Mouse (Mus musculus) gonadal fat pad, adult 2 months (tissue): ENCODE data around the gene Myo7a. TPM values are rescaled to one million over a fixed set of nuclear protein-coding genes. Genes with fewer than 3 reads are reported as not detected.

Experiments
- DNase-seq: peaks from one replicate; pipeline ENCODE4 v3.0.0-alpha.2; 2012; ENCODE audit warnings: low read depth
- polyA plus RNA-seq: library from polyadenylated mRNA; depleted of rRNA; stranded (reverse); fragments of >200 nt; gene quantifications from 2 replicates; pipeline ENCODE4 v1.2.3, GENCODE M21; 2012; rRNA removed

The Myo7a gene
- polyA plus RNA-seq, 1 experiment: 13.4 TPM

- no peak for DNase-seq
Measured at GRCm38 (mm10) chr7:98103002-98103941, 16.1 kb downstream of the Myo7a start.

DNA sequence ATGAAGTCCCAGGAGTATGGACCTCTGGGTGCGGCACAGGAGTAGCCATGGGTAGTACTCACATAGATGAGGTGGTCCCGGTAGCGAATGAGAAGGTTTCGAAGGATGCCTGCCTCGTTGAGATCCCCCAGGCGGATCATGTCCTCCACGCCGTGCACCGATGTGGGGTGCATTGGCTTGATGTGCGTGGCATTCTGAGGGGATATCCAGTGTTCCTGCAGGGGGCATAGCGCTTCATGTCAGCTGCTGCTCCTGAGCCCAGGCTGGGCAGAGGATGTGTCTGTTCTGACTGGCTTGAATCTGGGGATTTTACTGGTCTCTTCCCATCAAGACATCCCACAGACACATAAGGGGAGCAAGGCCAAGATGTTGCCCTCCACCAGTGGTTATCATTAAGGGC lies 16.8 kb downstream of the Myo7a start:
- no peak for DNase-seq

DNA sequence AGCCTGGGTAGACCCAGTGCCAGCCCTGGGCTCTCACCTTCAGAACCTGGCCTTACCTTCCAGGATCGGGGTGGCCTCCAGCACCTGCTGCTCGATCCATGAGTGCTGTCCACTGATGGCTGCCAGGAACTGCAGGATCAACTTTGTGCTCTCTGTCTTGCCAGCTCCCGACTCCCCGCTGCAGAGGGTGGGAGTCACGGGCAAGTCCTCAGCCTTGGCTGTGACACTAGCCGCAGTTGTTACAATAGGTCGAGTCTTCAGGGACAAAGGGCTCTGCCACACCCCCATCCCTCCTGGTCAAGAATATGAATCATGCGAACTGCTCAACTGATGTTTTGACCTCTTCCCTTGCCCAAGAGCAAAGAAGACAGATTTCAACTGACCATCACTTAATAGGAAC lies 21.8 kb downstream of the Myo7a start:
- no peak for DNase-seq

DNA sequence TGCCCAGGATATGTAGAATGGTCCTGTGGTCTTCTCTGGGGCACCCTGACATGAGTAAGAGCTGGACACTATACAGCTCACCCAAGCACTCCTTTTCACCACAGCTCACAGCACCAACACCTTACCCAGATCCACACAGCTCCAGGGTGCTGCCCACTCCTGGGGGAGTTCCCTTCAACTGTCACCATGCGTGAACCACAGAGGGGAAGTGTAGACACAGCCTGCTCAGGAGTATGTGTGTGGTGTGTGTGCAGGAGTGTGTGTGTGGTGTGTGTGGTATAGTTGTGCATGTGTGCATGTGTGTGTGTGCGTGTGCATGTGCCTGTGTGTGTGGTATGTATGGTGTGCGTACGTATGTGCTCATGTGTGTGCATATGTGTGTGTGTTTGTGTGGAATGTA lies 23.5 kb downstream of the Myo7a start:
- DNase-seq: no peak

GRCm38 (mm10) chr7:98086346-98086745 lies 33.0 kb downstream of the Myo7a start:
- no peak for DNase-seq

DNA sequence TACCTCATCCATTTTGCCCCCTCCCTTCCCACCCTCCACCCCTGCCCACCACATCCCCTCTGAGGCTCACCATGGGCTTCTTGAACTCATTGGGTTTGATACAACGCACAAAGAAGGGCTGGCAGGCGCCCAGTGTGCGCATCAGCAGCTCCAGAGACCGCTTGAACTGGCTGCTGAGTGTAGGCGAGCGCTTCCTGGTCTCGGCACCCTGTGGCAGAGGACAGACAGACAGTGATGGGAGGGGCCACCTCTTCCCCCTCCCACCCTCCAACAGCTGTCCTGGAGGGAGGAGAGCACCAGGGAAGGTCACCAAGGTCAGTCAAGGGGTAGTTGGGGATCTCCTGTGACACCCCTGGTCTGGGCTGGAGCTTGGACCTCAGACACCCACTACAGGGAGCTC lies 34.0 kb downstream of the Myo7a start:
- no peak for DNase-seq

DNA sequence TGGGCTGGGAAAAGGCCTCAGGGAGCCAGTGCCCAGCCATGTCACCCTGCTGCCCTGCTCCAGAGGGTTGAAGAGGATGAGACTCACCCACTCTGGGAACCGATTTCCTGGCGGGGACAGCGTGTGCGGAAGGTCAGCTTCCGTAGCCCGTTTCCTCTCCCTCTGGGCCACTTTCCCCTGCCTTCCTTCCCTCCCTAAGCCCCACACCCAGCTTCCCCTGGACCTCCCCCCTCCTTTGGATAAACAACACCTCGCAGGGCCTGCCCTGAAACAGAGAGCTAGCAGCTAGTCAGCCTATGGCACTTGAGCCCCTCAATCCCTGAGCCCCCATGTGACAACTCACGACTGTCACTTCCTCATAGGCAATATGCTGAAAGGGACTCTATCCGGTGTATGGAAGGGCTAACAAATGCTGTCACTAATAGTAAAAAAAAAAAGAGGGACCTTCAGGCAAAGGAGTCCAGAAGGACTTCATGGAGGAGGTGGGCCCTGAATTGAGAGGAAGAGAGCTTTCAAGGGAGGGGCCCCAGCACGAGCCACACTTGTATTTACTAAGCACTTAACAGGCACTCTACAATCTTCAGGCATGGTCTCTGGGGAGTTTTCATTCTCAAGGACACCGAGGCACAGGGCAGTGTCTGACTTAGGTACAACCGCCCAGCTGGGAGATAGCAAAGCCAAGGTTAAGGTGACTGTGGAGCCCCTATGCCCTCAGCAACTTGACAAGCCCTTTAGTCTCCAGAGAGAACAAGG lies 34.6 kb downstream of the Myo7a start:
- DNase-seq: no peak

GRCm38 (mm10) chr7:98082376-98082775 lies 36.9 kb downstream of the Myo7a start:
- DNase-seq: no peak

GRCm38 (mm10) chr7:98077453-98077852 lies 41.9 kb downstream of the Myo7a start:
- no peak for DNase-seq

- DNase-seq: no peak
Measured at GRCm38 (mm10) chr7:98071620-98072019, 47.7 kb downstream of the Myo7a start.

GRCm38 (mm10) chr7:98066229-98066628 lies 53.1 kb downstream of the Myo7a start:
- no peak for DNase-seq

DNA sequence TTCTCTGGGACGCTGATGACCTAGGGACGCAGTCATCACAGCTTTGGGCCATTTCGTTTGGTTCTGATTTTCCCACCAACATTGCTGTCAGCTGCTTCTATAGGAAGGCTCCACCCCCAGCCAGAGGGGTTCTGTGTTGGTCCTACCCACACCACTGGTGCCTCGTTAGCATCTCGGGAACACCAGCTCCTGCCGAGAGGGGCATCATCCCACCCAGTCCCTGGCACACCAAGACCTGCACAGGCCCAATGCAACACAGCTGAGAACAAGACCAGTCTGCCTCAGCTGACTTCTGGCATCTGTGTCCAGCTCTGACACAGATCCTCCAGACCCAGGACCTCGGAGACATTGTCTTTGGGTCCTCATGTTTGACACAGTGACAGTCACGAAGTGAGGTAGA lies 64.4 kb downstream of the Myo7a start:
- DNase-seq: no peak

- DNase-seq: no peak
Measured at GRCm38 (mm10) chr7:98054461-98054860, 64.9 kb downstream of the Myo7a start.

GRCm38 (mm10) chr7:98051980-98052379 lies 67.3 kb downstream of the Myo7a start:
- no peak for DNase-seq

- DNase-seq: no peak
Measured at GRCm38 (mm10) chr7:98048101-98048824, 71.1 kb downstream of the Myo7a start.

DNA sequence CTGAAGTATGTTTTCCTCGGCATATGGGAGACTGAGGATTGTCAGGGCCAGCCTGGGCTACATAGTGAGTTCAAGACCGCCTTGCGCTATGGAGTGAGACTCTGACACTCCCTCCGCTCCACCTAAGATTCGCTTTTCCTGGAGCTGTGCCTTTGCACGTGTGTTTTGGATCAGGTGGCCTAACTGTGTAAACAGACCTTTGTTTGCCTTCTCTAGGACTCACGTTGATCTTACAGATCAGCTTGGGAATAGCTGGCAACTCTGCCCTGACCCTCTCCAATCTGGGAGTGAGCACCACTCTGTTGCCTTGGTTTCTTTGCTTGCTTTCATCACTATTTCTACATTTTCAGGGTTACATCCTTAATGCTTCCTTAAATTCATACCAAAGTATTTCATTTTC lies 116.7 kb downstream of the Myo7a start:
- no peak for DNase-seq

Other genes with a start within 250 kb of the Myo7a start
- 0.05 and 0.06 TPM in 2 replicates for gene Gdpd4, start 199.6 kb downstream of the Myo7a start, polyA plus RNA-seq
- 9.2 and 12.1 TPM in 2 replicates for gene Omp, start 26.0 kb upstream of the Myo7a start, polyA plus RNA-seq
- gene Capn5, start 58.8 kb upstream of the Myo7a start, polyA plus RNA-seq: 106 and 140 TPM in 2 replicates
- 0.09 TPM in 2 replicates for gene B3gnt6, start 80.0 kb upstream of the Myo7a start, polyA plus RNA-seq
- gene Acer3, start 201.7 kb upstream of the Myo7a start, polyA plus RNA-seq: 8.2 and 17.9 TPM in 2 replicates
- gene Tsku, start 241.8 kb upstream of the Myo7a start, polyA plus RNA-seq: 13.6 and 15.1 TPM in 2 replicates